Mouse (Mus musculus): ENCODE measurements around the gene Abca5. TPM values are rescaled to one million over a fixed set of nuclear protein-coding genes. Genes with fewer than 3 reads are reported as not detected.

Abca5 gene
- total RNA-seq, 4 experiments from 2014 or later, result 41.3 to 50.1 (median 43.2) TPM

Other genes with a start within 250 kb of the Abca5 start
- 1 to 10 TPM; 4.6 to 7.7 (median 5.7) TPM for gene Abca8a, start 241.7 kb downstream of the Abca5 start, total RNA-seq (2022)
- gene Abca9, start 169.5 kb downstream of the Abca5 start, total RNA-seq (2022), result 10 to 100 TPM in 1 of 4 experiments, 1 to 10 TPM in 3; 6.8 to 10.4 (median 8.3) TPM
- gene Abca6, start 85.9 kb downstream of the Abca5 start, total RNA-seq (2022), result 1 to 10 TPM; 1.7 to 1.9 (median 1.8) TPM
- gene Map2k6, start 61.4 kb upstream of the Abca5 start, total RNA-seq (2022), result 10 to 100 TPM; 21.9 to 23.5 (median 22.6) TPM

All from left cerebral cortex, adult 8-10 months (tissue).